Mouse (Mus musculus): ENCODE measurements around the gene Sdk2.
A peak's percentile ranks its signal among the peaks of the same experiment; 100 is the strongest.

- TF ChIP-seq NRF1 (IDR thresholded peaks at IDR 0.05; ENCODE audit: insufficient read depth, low read depth, low read length, poor library complexity, severe bottlenecking) (no peak), POLR2A (IDR thresholded peaks at IDR 0.05; ENCODE audit: control insufficient read depth in 1 of 2, insufficient read depth in 1 of 2, low read depth in 1 of 2, low read length in 2 of 2, poor library complexity in 1 of 2) (no peak), CTCF (IDR thresholded peaks at IDR 0.05 in 2 of 3, conservative IDR thresholded peaks at IDR 0.05 in 1 of 3; ENCODE audit: control insufficient read depth in 1 of 3, insufficient read depth in 1 of 3, low read depth in 2 of 3, low read length in 3 of 3, poor library complexity in 1 of 3, severe bottlenecking in 1 of 3) (peak; percentile 53 to 60 (median 54)), RCOR1 (IDR thresholded peaks at IDR 0.05; ENCODE audit: low read depth, low read length) (no peak), GATA1 (IDR thresholded peaks at IDR 0.05; ENCODE audit: low read depth, low read length) (no peak), HCFC1 (IDR thresholded peaks at IDR 0.05; ENCODE audit: low read depth, low read length) (no peak)
Measured at GRCm38 (mm10) chr11:113742998-113743397, 323.8 kb downstream of the Sdk2 start.
